Mouse (Mus musculus) erythroblast, embryonic 14.5 days (primary cell): Measurements from ENCODE around the gene Gm20830. TPM values are rescaled to one million over a fixed set of nuclear protein-coding genes. Genes with fewer than 3 reads are reported as not detected.
"Not testable (repeated sequence)": the region's sequence is repeated elsewhere in the genome, so short reads cannot be mapped to it uniquely, and the experiment has no call there.

ENCODE experiments used
- H3K27me3 ChIP-seq: 2 replicates; pipeline ENCODE4 v1.6.1; 2012; ENCODE audit warnings: inconsistent platforms; ENCODE audit not compliant: control insufficient read depth
- H3K36me3 ChIP-seq: 2 replicates; pipeline ENCODE4 v1.6.1; 2012; ENCODE audit warnings: mild to moderate bottlenecking, inconsistent platforms; ENCODE audit not compliant: control insufficient read depth
- H3K4me1 ChIP-seq: 2 replicates; pipeline ENCODE4 v1.6.1; 2012; ENCODE audit warnings: inconsistent platforms; ENCODE audit not compliant: control insufficient read depth
- H3K4me3 ChIP-seq: replicated peaks from 2 replicates; pipeline ENCODE3; 2012; ENCODE audit warnings: moderate library complexity, mild to moderate bottlenecking, inconsistent platforms
- H3K9me3 ChIP-seq: 2 replicates; pipeline ENCODE4 v1.6.1; 2012; ENCODE audit warnings: low read length, inconsistent platforms, mixed read lengths; ENCODE audit not compliant: control insufficient read depth
- polyA plus RNA-seq: library from polyadenylated mRNA; stranded (reverse); fragments of >175 nt; gene quantifications from 2 replicates; pipeline ENCODE4 v1.2.3, GENCODE M21; 2012

Gene Gm20830
- polyA plus RNA-seq, result not detected in 2 replicates

GRCm38 (mm10) chrY:6918182-6918581 is at the start of gene Gm20830:
Gene Gm20830, minus strand, starts transcription at chrY:6918282.
- H3K4me3 ChIP-seq, H3K9me3 ChIP-seq, H3K27me3 ChIP-seq, H3K4me1 ChIP-seq, H3K36me3 ChIP-seq: not testable (repeated sequence)

Other genes starting within 250 kb of the Gm20830 start
- not detected in 2 replicates for gene Gm21719, start 235.4 kb downstream of the Gm20830 start, polyA plus RNA-seq